Mouse (Mus musculus) CD4-positive helper T cell, adult 2 months (primary cell): ENCODE measurements at regions not wholly inside any gene's neighbourhood (a gene's known extent, or its start where the extent isn't known, plus 50 kb on each side); places are given as distances from the start of the nearest gene placed in this dataset.

Source experiments
- DNase-seq: peaks from one replicate; pipeline ENCODE4 v3.0.0-alpha.2; 2012; ENCODE audit warnings: low read depth, missing footprints, low spot score

- DNase-seq: no peak
Measured at GRCm38 (mm10) chr1:157014532-157015497, 75.4 kb upstream of the Ralgps2 start.

GRCm38 (mm10) chr1:157013669-157014048 is 74.2 kb upstream of the Ralgps2 start:
- no peak for DNase-seq

GRCm38 (mm10) chr1:157012950-157013668 is 73.7 kb upstream of the Ralgps2 start:
- DNase-seq: no peak

- DNase-seq: no peak
Measured at GRCm38 (mm10) chr1:157011226-157011625, 71.8 kb upstream of the Ralgps2 start.

- no peak for DNase-seq
Measured at GRCm38 (mm10) chr1:157009427-157009826, 70.0 kb upstream of the Ralgps2 start.

- no peak for DNase-seq
Measured at GRCm38 (mm10) chr1:157007891-157008730, 68.7 kb upstream of the Ralgps2 start.

- no peak for DNase-seq
Measured at GRCm38 (mm10) chr1:157004312-157005074, 65.1 kb upstream of the Ralgps2 start.

- no peak for DNase-seq
Measured at GRCm38 (mm10) chr1:157003034-157003433, 63.6 kb upstream of the Ralgps2 start.

GRCm38 (mm10) chr1:157002258-157002657 is 62.8 kb upstream of the Ralgps2 start:
- no peak for DNase-seq

- DNase-seq: no peak
Measured at GRCm38 (mm10) chr1:157001008-157001660, 61.7 kb upstream of the Ralgps2 start.

GRCm38 (mm10) chr1:156999947-157000346 is 60.5 kb upstream of the Ralgps2 start:
- DNase-seq: no peak

- DNase-seq: no peak
Measured at GRCm38 (mm10) chr1:156999272-156999671, 59.8 kb upstream of the Ralgps2 start.

- no peak for DNase-seq
Measured at GRCm38 (mm10) chr1:156997476-156998305, 58.3 kb upstream of the Ralgps2 start.

GRCm38 (mm10) chr1:156997033-156997432 is 57.6 kb upstream of the Ralgps2 start:
- DNase-seq: no peak

- DNase-seq: no peak
Measured at GRCm38 (mm10) chr1:156996084-156996880, 56.9 kb upstream of the Ralgps2 start.

- no peak for DNase-seq
Measured at GRCm38 (mm10) chr1:156995180-156995951, 55.9 kb upstream of the Ralgps2 start.

- DNase-seq: no peak
Measured at GRCm38 (mm10) chr1:156994644-156995016, 55.2 kb upstream of the Ralgps2 start.
